Mouse (Mus musculus) heart, adult 2 months (tissue): Measurements from ENCODE around the gene Aldh3a2. TPM values are rescaled to one million over a fixed set of nuclear protein-coding genes. Genes with fewer than 3 reads are reported as not detected.
A peak's percentile ranks its signal among the peaks of the same experiment; 100 is the strongest.
"Not testable (repeated sequence)": the region's sequence is repeated elsewhere in the genome, so short reads cannot be mapped to it uniquely, and the experiment has no call there.

Experiments used
- DNase-seq, 2 experiments: peaks; one replicate each; pipeline ENCODE4 v3.0.0; 2021
- H3K27ac ChIP-seq: fragments of 200-600 bp; 2 replicates; pipeline ENCODE4 v1.8.1; 2022
- H3K27me3 ChIP-seq: fragments of 200-500 bp; 2 replicates; pipeline ENCODE4 v1.6.1; 2012; ENCODE audit warnings: mild to moderate bottlenecking, low read length, inconsistent platforms, mixed read lengths; ENCODE audit not compliant: control insufficient read depth, insufficient read depth
- H3K36me3 ChIP-seq: fragments of 200-500 bp; 2 replicates; pipeline ENCODE4 v1.6.1; 2012; ENCODE audit warnings: low read length, inconsistent platforms; ENCODE audit not compliant: control insufficient read depth, insufficient read depth
- H3K4me1 ChIP-seq: fragments of 200-500 bp; 2 replicates; pipeline ENCODE4 v1.6.1; 2011; ENCODE audit warnings: low read length; ENCODE audit not compliant: control insufficient read depth, insufficient read depth
- H3K4me3 ChIP-seq: fragments of 200-600 bp; 2 replicates; pipeline ENCODE4 v1.8.1; 2022
- H3K79me2 ChIP-seq: fragments of 200-500 bp; replicated peaks from 2 replicates; pipeline ENCODE4 v1.6.1; 2012; ENCODE audit warnings: mild to moderate bottlenecking, inconsistent platforms, low read length, moderate library complexity, mixed read lengths; ENCODE audit not compliant: control insufficient read depth, insufficient read depth
- H3K9ac ChIP-seq: fragments of 200-500 bp; 2 replicates; pipeline ENCODE4 v1.6.1; 2012; ENCODE audit warnings: low read depth, mild to moderate bottlenecking, control low read depth, inconsistent platforms, low read length, mixed read lengths
- CTCF ChIP-seq: fragments of 200-600 bp; IDR thresholded peaks from 2 replicates; pipeline ENCODE4 v1.8.1; 2022; ENCODE audit warnings: antibody characterized with exemption, mild to moderate bottlenecking, moderate library complexity
- EP300 ChIP-seq: fragments of 200-500 bp; IDR thresholded peaks from 2 replicates; pipeline ENCODE4 v1.6.1; 2011; ENCODE audit warnings: low read depth, low read length, control low read depth; ENCODE audit not compliant: insufficient read depth
- POLR2A ChIP-seq: fragments of 200-500 bp; IDR thresholded peaks from 2 replicates; pipeline ENCODE4 v1.6.1; 2011; ENCODE audit warnings: mild to moderate bottlenecking, low read depth, low read length, control low read depth; ENCODE audit not compliant: insufficient read depth
- WGBS: fragments of 180-500 bp; shearing (Covaris S2); methylation state at CpG from one replicate; pipeline ENCODE4 v1.1.7; 2018; 5-methylcytosine and 5-hydroxymethylcytosine counted together
- intact Hi-C: fragments of 180-260 bp; cut with DNase I; formaldehyde crosslinking; loops from one replicate; pipeline ENCODE4 v1.15.1; 2025
- polyA plus RNA-seq: library from polyadenylated mRNA; depleted of rRNA; stranded (reverse); fragments of >200 nt; gene quantifications from 2 replicates; pipeline ENCODE4 v1.2.3, GENCODE M21; 2012
- total RNA-seq, 2 experiments: library from RNA; stranded (reverse); gene quantifications; 2 replicates each; pipeline ENCODE4 v1.2.3; 2021

Aldh3a2 gene
- total and polyA plus RNA-seq, 3 experiments: 26.2 to 36.4 (median 33.8) TPM

DNA sequence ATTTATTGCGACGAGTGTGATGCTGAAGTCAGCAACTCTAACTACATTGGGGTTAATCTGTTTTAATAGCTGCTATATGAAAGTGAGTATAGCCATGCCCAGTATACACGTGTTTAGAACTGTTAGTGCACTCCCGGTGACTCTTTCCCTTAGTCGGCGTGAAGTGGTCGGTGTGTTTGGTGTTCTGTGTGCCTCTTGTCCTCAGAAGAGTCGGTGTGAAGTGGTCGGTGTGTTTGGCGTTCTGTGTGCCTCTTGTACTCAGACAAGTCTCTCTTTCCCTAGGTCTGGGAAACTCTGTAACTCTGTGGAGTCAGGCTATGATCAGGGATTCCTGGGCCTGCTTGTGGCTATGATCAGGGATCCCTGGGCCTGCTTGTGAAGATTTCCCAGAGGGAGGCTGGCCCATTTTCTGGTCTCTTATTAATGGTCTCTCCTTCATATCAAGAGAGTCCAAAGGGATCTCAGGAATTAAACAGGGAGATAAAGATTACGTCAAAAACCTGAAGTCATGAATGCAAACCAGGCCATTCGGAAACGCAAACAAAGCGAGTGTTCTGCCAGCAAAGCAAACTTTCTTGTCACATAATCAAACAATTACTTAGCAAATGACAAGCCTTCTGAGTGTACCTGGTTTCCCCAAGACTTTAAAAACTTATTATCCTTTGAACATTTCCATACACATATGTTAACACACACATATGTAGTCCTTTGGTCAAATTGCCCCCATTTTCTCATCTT is 70.5 kb downstream of the Aldh3a2 start:
- H3K4me3 ChIP-seq: no peak overlapping the region
- H3K27me3 ChIP-seq: no peaks in the 10 kb centered on the region
- no peak for DNase-seq
- H3K4me1 ChIP-seq: no peaks in the 10 kb centered on the region; the same call in 1 of the 2 replicates
- TF ChIP-seq POLR2A (no peak), EP300 (no peak), CTCF (no peak)
- intact Hi-C loops: loop anchor here (10.0 kb wide), 2 partner anchors 428 to 518 kb away; no protein-coding TSS in a partner anchor
- no peaks in the 10 kb centered on the region for H3K36me3 ChIP-seq
- WGBS: 82% methylated on average over 14 of the region's 14 CpGs
- no peak overlapping the region for H3K27ac ChIP-seq
- H3K9ac ChIP-seq: no peak overlapping the region
- H3K79me2 ChIP-seq: no peaks in the 10 kb centered on the region

DNA sequence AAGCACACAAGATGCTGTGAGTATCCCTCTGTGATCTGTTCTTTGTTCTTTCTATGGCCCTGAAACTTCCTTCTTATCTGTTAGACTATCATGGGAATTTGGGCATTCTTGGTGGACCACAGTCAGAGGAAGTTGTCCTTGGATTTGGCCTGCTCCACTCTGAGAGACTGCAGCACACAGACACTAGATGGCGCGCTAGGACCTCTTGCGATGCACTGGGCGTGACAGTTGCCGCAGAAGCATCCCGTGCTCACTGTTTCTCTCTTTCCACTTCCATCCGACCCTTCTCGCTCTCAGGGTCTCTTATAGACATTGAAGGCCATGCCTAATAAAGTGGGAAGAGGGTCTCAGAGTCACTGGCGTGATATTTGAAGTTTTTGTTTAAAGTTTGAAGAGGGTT is 73.9 kb downstream of the Aldh3a2 start:
- no peak overlapping the region for H3K4me3 ChIP-seq
- 1% methylated on average over 9 of the region's 9 CpGs for WGBS
- no peaks in the 10 kb centered on the region; the same call in 1 of the 2 replicates for H3K4me1 ChIP-seq
- DNase-seq: peak; percentile 79 to 86
- no peaks in the 10 kb centered on the region for H3K36me3 ChIP-seq
- no peaks in the 10 kb centered on the region for H3K79me2 ChIP-seq
- H3K27me3 ChIP-seq: no peaks in the 10 kb centered on the region
- no peak overlapping the region for H3K27ac ChIP-seq
- intact Hi-C loops: loop anchor here (1.0 to 10.0 kb wide), 6 partner anchors 144 to 521 kb away; partner anchors contain the start of gene B9d1
- no peak overlapping the region for H3K9ac ChIP-seq
- TF ChIP-seq EP300 (peak; percentile 96), POLR2A (no peak), CTCF (peak; percentile 100)

DNA sequence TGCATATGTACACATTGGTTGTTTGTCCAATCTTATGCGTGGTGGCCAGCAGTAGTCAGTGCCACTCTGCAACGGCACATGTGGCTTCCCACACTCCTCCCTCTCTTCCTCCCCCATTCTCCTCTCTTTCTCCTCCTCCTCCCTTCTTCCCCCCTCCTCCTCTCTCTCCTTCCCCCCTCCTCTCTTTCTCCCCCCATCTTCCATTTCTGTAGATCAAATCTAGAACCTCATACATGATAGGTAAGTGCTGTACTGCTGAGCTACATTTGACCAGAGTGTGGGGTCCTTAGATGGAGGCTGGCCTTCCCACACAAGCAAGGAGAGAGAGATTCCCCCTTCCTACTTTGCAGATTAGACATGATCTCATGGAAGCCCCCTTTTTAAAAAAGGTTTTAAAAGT is 74.5 kb downstream of the Aldh3a2 start:
- Histone ChIP-seq H3K36me3 (no peaks in the 10 kb centered on the region), H3K79me2 (no peaks in the 10 kb centered on the region), H3K4me1 (no peaks in the 10 kb centered on the region; the same call in 1 of the 2 replicates), H3K27me3 (no peaks in the 10 kb centered on the region), H3K9ac (no peak overlapping the region), H3K4me3 (no peak overlapping the region), H3K27ac (no peak overlapping the region)
- no peak for TF ChIP-seq EP300
- TF ChIP-seq CTCF: no peak
- TF ChIP-seq POLR2A: no peak
- DNase-seq: no peak
- 100% methylated on average over 2 of the region's 2 CpGs for WGBS
- intact Hi-C loops: loop anchor here (1.0 to 10.0 kb wide), 6 partner anchors 145 to 522 kb away; partner anchors contain the start of gene B9d1

DNA sequence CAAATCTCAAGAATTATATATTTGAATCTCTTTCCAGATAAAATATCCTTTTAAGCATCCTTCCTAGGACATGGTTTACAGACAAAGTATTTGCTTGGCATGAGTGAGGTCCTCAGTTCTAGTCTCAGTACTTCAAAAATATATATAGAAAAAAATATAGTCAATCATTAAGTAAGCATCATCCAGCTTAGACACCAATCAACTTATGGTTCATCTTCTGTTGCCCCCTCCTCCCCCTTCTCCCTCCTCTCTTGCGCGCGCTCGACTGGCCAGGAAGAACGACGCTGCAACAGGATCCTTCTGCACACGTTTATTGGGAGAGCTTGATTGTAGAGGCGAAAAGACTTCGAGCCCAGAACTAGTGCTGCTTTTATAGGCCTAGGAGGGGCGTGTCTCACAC is 75.1 kb downstream of the Aldh3a2 start:
- H3K4me3 ChIP-seq: not testable (repeated sequence)

DNA sequence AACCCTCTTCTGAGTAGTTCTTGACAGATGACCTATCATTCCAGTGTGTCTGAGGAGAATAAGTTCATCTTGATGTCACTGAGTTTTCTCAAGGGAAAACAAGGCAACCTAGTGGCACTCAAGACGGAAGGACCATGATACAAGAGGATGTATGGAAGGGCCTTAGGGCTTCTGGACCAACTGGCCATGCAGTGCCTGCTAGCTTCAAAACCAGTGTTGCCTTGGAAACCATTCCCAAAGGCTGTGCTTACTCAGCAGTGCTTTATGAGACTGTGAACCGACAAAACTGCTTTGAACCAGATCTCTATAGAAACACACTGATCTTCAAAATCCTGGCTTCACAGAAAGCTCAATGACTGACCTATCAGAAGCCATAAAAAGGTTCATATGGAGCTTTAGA is 76.5 kb downstream of the Aldh3a2 start:
- TF ChIP-seq EP300 (no peak), CTCF (no peak), POLR2A (no peak)
- no peak overlapping the region for H3K4me3 ChIP-seq

More for the DNA sequence above, 75.1 kb downstream of the Aldh3a2 start:
- H3K4me1 ChIP-seq, H3K79me2 ChIP-seq, H3K9ac ChIP-seq, DNase-seq, H3K27me3 ChIP-seq, H3K36me3 ChIP-seq, H3K27ac ChIP-seq: not testable (repeated sequence)
- intact Hi-C loops: loop anchor here (2.0 to 10.0 kb wide), 4 partner anchors 145 to 523 kb away; partner anchors contain the start of gene B9d1
- 89% methylated on average over 7 of the region's 10 CpGs for WGBS

DNA sequence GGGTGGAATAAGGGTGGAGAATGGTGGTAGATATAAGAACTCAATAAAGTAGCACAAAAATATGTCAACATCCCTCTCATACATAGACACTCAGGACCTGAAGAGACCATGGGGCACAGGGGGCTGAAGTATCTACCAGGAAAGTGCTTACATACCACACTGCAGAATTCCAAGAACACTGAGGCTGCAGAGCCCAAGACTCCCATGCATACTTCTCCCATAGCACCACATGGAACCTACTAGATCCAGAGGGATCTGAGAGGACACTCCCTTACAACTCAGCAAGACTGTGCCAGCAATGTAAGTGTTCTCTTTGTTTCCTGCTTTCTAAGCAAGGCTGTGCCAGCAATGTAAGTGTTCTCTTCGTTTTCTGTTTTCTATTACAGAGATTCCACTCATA is 83.4 kb downstream of the Aldh3a2 start:
- intact Hi-C loops: no loop called here
- H3K27ac ChIP-seq: no peak overlapping the region

More for the DNA sequence above, 76.5 kb downstream of the Aldh3a2 start:
- DNase-seq: no peak
- Histone ChIP-seq H3K4me1 (no peaks in the 10 kb centered on the region; the same call in 1 of the 2 replicates), H3K27ac (no peak overlapping the region), H3K9ac (no peak overlapping the region), H3K79me2 (no peaks in the 10 kb centered on the region), H3K36me3 (no peaks in the 10 kb centered on the region), H3K27me3 (no peaks in the 10 kb centered on the region)
- WGBS: 67% methylated on average over 2 of the region's 2 CpGs
- intact Hi-C loops: loop anchor here (5.0 to 10.0 kb wide), 3 partner anchors 147 to 524 kb away; no protein-coding TSS in a partner anchor

More for the DNA sequence above, 83.4 kb downstream of the Aldh3a2 start:
- no peaks in the 10 kb centered on the region for H3K79me2 ChIP-seq
- H3K9ac ChIP-seq: no peak overlapping the region
- no peaks in the 10 kb centered on the region for H3K4me1 ChIP-seq
- WGBS: 62% methylated on average over 1 of the region's 1 CpGs
- no peak for DNase-seq
- H3K27me3 ChIP-seq: no peaks in the 10 kb centered on the region
- H3K36me3 ChIP-seq: no peaks in the 10 kb centered on the region
- no peak overlapping the region for H3K4me3 ChIP-seq
- TF ChIP-seq POLR2A: no peak
- TF ChIP-seq EP300: no peak
- no peak for TF ChIP-seq CTCF
